ENCODE assay signal across 20 mouse cellular contexts in genomic region chr6:97342185-97342584, GRCm38 (mm10).
DNase-seq lines count a peak whose midpoint lies in the region; ATAC-seq and TF ChIP-seq lines count a peak whose summit lies in the region.
"Had no signal": no experiment of that assay in that cellular context is flagged by ENCODE, and none has a peak within 500 bp of the region (broad histone marks: within the 10 kb centered on the region; RNA-seq: fewer than 3 reads in every experiment).

No protein-coding gene starts in this region.

- no peaks in the 10 kb centered on the region for H3K27me3 ChIP-seq in heart, embryonic 13.5 days (replicated peaks)
- H3K27me3 ChIP-seq in heart, adult 2 months (ENCODE audit: control insufficient read depth, insufficient read depth, low read length): no peaks in the 10 kb centered on the region
- H3K27me3 ChIP-seq in liver, postnatal 0 days (ENCODE audit: insufficient read depth, low read length): no peaks in the 10 kb centered on the region
- no peaks in the 10 kb centered on the region for H3K27me3 ChIP-seq in intestine, embryonic 15.5 days (replicated peaks)
- H3K27me3 ChIP-seq in intestine, postnatal 0 days (replicated peaks; ENCODE audit: control insufficient read depth, insufficient read depth, low read length): no peaks in the 10 kb centered on the region
- H3K27me3 ChIP-seq: CH12.LX; embryonic facial prominence, embryonic 13.5 days; forebrain, embryonic 12.5 days had no signal

- ATAC-seq in heart, embryonic 13.5 days (ENCODE audit: extremely low read depth, insufficient number of reproducible peaks, low FRiP score, low TSS enrichment): no peak
- peak; percentile 75 for ATAC-seq in liver, postnatal 0 days
- ATAC-seq in intestine, embryonic 15.5 days: no peak
- ATAC-seq in intestine, postnatal 0 days: no peak
- ATAC-seq: forebrain, embryonic 16.5 days had no signal

- no peak overlapping the region for H3K9ac ChIP-seq in heart, embryonic 13.5 days
- H3K9ac ChIP-seq in heart, adult 2 months (ENCODE audit: low read depth, low read length): no peak overlapping the region
- no peak overlapping the region for H3K9ac ChIP-seq in liver, postnatal 0 days (replicated peaks)
- no peak overlapping the region for H3K9ac ChIP-seq in intestine, embryonic 15.5 days
- H3K9ac ChIP-seq in intestine, postnatal 0 days (ENCODE audit: low read depth, low read length): no peak overlapping the region
- H3K9ac ChIP-seq: embryonic facial prominence, embryonic 13.5 days; forebrain, embryonic 12.5 days; hindbrain, embryonic 14.5 days had no signal

- TF ChIP-seq POLR2A in heart, adult 2 months (IDR thresholded peaks at IDR 0.05; ENCODE audit: insufficient read depth, low read depth, low read length): no peak

- peaks cover 12% of the 10 kb centered on the region; the same call in 1 of the 2 replicates for H3K36me3 ChIP-seq in heart, embryonic 13.5 days
- no peaks in the 10 kb centered on the region; the same call in 1 of the 2 replicates for H3K36me3 ChIP-seq in heart, adult 2 months (ENCODE audit: control insufficient read depth, insufficient read depth, low read length)
- no peaks in the 10 kb centered on the region for H3K36me3 ChIP-seq in liver, postnatal 0 days (replicated peaks; ENCODE audit: insufficient read depth, low read length)
- no peaks in the 10 kb centered on the region for H3K36me3 ChIP-seq in intestine, embryonic 15.5 days
- H3K36me3 ChIP-seq in intestine, postnatal 0 days (ENCODE audit: control insufficient read depth, insufficient read depth): no peaks in the 10 kb centered on the region
- H3K36me3 ChIP-seq: embryonic facial prominence, embryonic 13.5 days; forebrain, embryonic 12.5 days had no signal

- 82% methylated on average over 5 of the region's 5 CpGs for WGBS in heart, embryonic 13.5 days
- WGBS in heart, adult 2 months: 90% methylated on average over 5 of the region's 5 CpGs
- WGBS in liver, postnatal 0 days (ENCODE audit: insufficient replicate concordance): 67% methylated on average over 5 of the region's 5 CpGs
- WGBS in intestine, embryonic 15.5 days: 81% methylated on average over 5 of the region's 5 CpGs
- WGBS in intestine, postnatal 0 days: 56% methylated on average over 5 of the region's 5 CpGs

- no peak for TF ChIP-seq CTCF in heart, adult 2 months (IDR thresholded peaks at IDR 0.05)
- TF ChIP-seq CTCF in liver, postnatal 0 days (IDR thresholded peaks at IDR 0.05; ENCODE audit: low read depth): no peak
- no peak for TF ChIP-seq CTCF in intestine, postnatal 0 days (IDR thresholded peaks at IDR 0.05; ENCODE audit: low read depth)

- H3K4me3 ChIP-seq in heart, embryonic 13.5 days: no peak overlapping the region
- no peak overlapping the region for H3K4me3 ChIP-seq in heart, adult 2 months
- no peak overlapping the region for H3K4me3 ChIP-seq in liver, postnatal 0 days (ENCODE audit: low read depth, low read length)
- H3K4me3 ChIP-seq in intestine, embryonic 15.5 days (replicated peaks): no peak overlapping the region
- no peak overlapping the region for H3K4me3 ChIP-seq in intestine, postnatal 0 days (ENCODE audit: low read depth, low read length)
- H3K4me3 ChIP-seq: embryonic facial prominence, embryonic 13.5 days; forebrain, embryonic 12.5 days; hindbrain, embryonic 10.5 days had no signal

- intact Hi-C loops in heart, adult 2 months (cut with DNase I): no loop called here

- TF ChIP-seq EP300 in heart, adult 2 months (IDR thresholded peaks at IDR 0.05; ENCODE audit: insufficient read depth, low read depth, low read length): no peak
- TF ChIP-seq EP300 in liver, postnatal 0 days (IDR thresholded peaks at IDR 0.05; ENCODE audit: low read depth): no peak

- DNase-seq in heart, adult 2 months: no peak
- no peak for DNase-seq in liver, postnatal 0 days
- no peak for DNase-seq in liver
- DNase-seq in kidney, adult 11 months: no peak
- DNase-seq: adrenal gland, adult 2 months; adrenal gland, postnatal 25 days; cerebellum, adult 18-20 months; cerebellum, adult 9-11 months; cerebellum, postnatal 36 days; gastrocnemius, postnatal 10 days; heart, postnatal 10 days had no signal

- H3K4me2 ChIP-seq in heart, embryonic 13.5 days: no peak overlapping the region
- no peak overlapping the region for H3K4me2 ChIP-seq in liver, postnatal 0 days (ENCODE audit: low read depth, low read length)
- H3K4me2 ChIP-seq in intestine, embryonic 15.5 days (replicated peaks): no peak overlapping the region; the same call in 1 of the 2 replicates
- H3K4me2 ChIP-seq in intestine, postnatal 0 days (replicated peaks; ENCODE audit: low read depth): no peak overlapping the region
- H3K4me2 ChIP-seq: embryonic facial prominence, embryonic 13.5 days; forebrain, embryonic 12.5 days; hindbrain, embryonic 14.5 days had no signal

- peak overlapping the region; percentile 51 for H3K27ac ChIP-seq in heart, embryonic 13.5 days (replicated peaks)
- no peak overlapping the region for H3K27ac ChIP-seq in heart, adult 2 months
- H3K27ac ChIP-seq in liver, postnatal 0 days (ENCODE audit: low read depth): no peak overlapping the region
- peak overlapping the region; percentile 72 for H3K27ac ChIP-seq in intestine, embryonic 15.5 days
- peak overlapping the region; percentile 31; the same call in 1 of the 2 replicates for H3K27ac ChIP-seq in intestine, postnatal 0 days (ENCODE audit: low read depth, low read length)
- H3K27ac ChIP-seq: embryonic facial prominence, embryonic 13.5 days; forebrain, embryonic 12.5 days; hindbrain, embryonic 10.5 days; hindbrain, embryonic 14.5 days had no signal

- peaks cover 37% of the 10 kb centered on the region for H3K4me1 ChIP-seq in heart, embryonic 13.5 days
- H3K4me1 ChIP-seq in heart, adult 2 months (ENCODE audit: control insufficient read depth, insufficient read depth, low read length): peaks cover 2% of the 10 kb centered on the region
- H3K4me1 ChIP-seq in liver, postnatal 0 days (ENCODE audit: insufficient read depth): peaks cover 2% of the 10 kb centered on the region; the same call in 1 of the 2 replicates
- H3K4me1 ChIP-seq in intestine, embryonic 15.5 days (replicated peaks): 0 out of 2 replicates have a peak, but pooled peaks cover 8% of the 10 kb centered on the region
- peaks cover 8% of the 10 kb centered on the region; the same call in 1 of the 2 replicates for H3K4me1 ChIP-seq in intestine, postnatal 0 days (replicated peaks; ENCODE audit: control insufficient read depth, insufficient read depth, low read length)
- H3K4me1 ChIP-seq: embryonic facial prominence, embryonic 13.5 days had no signal

- H3K79me2 ChIP-seq in heart, adult 2 months (replicated peaks; ENCODE audit: control insufficient read depth, insufficient read depth, low read length): no peaks in the 10 kb centered on the region

- H3K9me3 ChIP-seq in heart, embryonic 13.5 days: no peaks in the 10 kb centered on the region
- H3K9me3 ChIP-seq in liver, postnatal 0 days (ENCODE audit: low read length): no peaks in the 10 kb centered on the region
- H3K9me3 ChIP-seq in intestine, embryonic 15.5 days: no peaks in the 10 kb centered on the region
- H3K9me3 ChIP-seq in intestine, postnatal 0 days (ENCODE audit: control insufficient read depth): no peaks in the 10 kb centered on the region
- H3K9me3 ChIP-seq: embryonic facial prominence, embryonic 13.5 days; forebrain, embryonic 12.5 days; hindbrain, embryonic 10.5 days had no signal

Comparison
In these comparisons a context has a peak if more than half of its experiments do, and no peak if none do; other contexts are left out.
1. H3K27ac ChIP-seq: peak in heart, embryonic 13.5 days (single experiment), intestine, embryonic 15.5 days (single experiment) and intestine, postnatal 0 days (single experiment); none in heart, adult 2 months (single experiment) and liver, postnatal 0 days (single experiment).